Mouse (Mus musculus) midbrain, embryonic 11.5 days (tissue): ENCODE measurements around the gene Tkt. TPM values are rescaled to one million over a fixed set of nuclear protein-coding genes. Genes with fewer than 3 reads are reported as not detected.

ENCODE experiments used
- ATAC-seq: fragments of 200-750 bp; cut with Nextera tagmentation; 2 replicates; pipeline ENCODE4 v1.8.0; 2017; ENCODE audit warnings: moderate TSS enrichment, moderate library complexity; ENCODE audit not compliant: low FRiP score
- DNase-seq: peaks from one replicate; pipeline ENCODE4 v3.0.0; 2015; ENCODE audit warnings: low spot score; ENCODE audit errors: missing footprints
- H3K27ac ChIP-seq: fragments of 300-500 bp; sonication (generic); 2 replicates; pipeline ENCODE4 v1.5.1; 2014; ENCODE audit warnings: low read depth, low read length
- H3K27me3 ChIP-seq: fragments of 300-500 bp; sonication (generic); 2 replicates; pipeline ENCODE4 v1.6.1; 2014; ENCODE audit warnings: mild to moderate bottlenecking, low read length, moderate library complexity, mixed read lengths; ENCODE audit not compliant: control insufficient read depth, insufficient read depth
- H3K36me3 ChIP-seq: fragments of 300-500 bp; sonication (generic); 2 replicates; pipeline ENCODE4 v1.6.1; 2014; ENCODE audit warnings: mild to moderate bottlenecking, low read length, moderate library complexity, mixed read lengths; ENCODE audit not compliant: control insufficient read depth, insufficient read depth
- H3K4me1 ChIP-seq: fragments of 300-500 bp; sonication (generic); 2 replicates; pipeline ENCODE4 v1.6.1; 2014; ENCODE audit warnings: low read length; ENCODE audit not compliant: control insufficient read depth, insufficient read depth
- H3K4me2 ChIP-seq: fragments of 300-500 bp; sonication (generic); 2 replicates; pipeline ENCODE4 v1.6.1; 2014; ENCODE audit warnings: mild to moderate bottlenecking, moderate library complexity
- H3K4me3 ChIP-seq: fragments of 300-500 bp; sonication (generic); 2 replicates; pipeline ENCODE4 v1.5.1; 2014; ENCODE audit warnings: low read depth, low read length
- H3K9ac ChIP-seq: fragments of 300-500 bp; sonication (generic); 2 replicates; pipeline ENCODE4 v1.6.1; 2014; ENCODE audit warnings: low read length
- H3K9me3 ChIP-seq: fragments of 300-500 bp; sonication (generic); 2 replicates; pipeline ENCODE4 v1.6.1; 2016; ENCODE audit warnings: low read length; ENCODE audit not compliant: control insufficient read depth
- WGBS: fragments of 180-500 bp; shearing (Covaris S2); extraction: QIAGEN DNeasy Blood & Tissue Kit; methylation state at CpG from one replicate; pipeline ENCODE4 v1.1.7; 2014; 5-methylcytosine and 5-hydroxymethylcytosine counted together
- microRNA-seq: library from miRNA; unstranded; fragments of <30 nt; microRNA quantifications from one replicate; pipeline ENCODE4, GENCODE M21; 2017
- polyA plus RNA-seq: library from polyadenylated mRNA; unstranded; fragments of >200 nt; fragmentation: Nextera tagmentation; extraction: Ambion mirVana; gene quantifications from 2 replicates; pipeline ENCODE4 v1.2.1, GENCODE M21; 2014

Gene Tkt
- polyA plus RNA-seq, 1 experiment from 2014 or later: 154 TPM

DNA sequence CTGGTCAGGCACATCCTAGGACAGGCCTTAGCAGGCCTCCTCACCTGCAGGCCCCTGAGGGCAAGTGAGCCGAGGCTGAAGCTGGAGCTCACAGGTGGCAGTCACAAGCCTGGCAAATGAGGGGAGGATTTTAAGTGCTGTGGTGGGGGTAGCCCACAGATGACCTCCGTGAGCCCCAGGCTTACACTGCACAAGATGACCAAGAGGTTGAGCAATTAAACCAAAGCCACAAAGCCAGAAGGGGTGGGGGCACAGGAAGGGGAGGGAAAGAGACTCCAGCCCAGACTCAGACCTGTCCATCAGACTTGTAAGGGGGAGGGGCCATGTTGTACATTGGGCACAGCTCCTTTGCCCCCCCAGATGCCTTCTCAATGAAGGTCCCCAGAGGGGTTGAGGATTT, 68.6 kb downstream of the Tkt start:
- 74% methylated on average over 2 of the region's 2 CpGs for WGBS
- no peak overlapping the region for H3K4me3 ChIP-seq
- no peak for ATAC-seq

DNA sequence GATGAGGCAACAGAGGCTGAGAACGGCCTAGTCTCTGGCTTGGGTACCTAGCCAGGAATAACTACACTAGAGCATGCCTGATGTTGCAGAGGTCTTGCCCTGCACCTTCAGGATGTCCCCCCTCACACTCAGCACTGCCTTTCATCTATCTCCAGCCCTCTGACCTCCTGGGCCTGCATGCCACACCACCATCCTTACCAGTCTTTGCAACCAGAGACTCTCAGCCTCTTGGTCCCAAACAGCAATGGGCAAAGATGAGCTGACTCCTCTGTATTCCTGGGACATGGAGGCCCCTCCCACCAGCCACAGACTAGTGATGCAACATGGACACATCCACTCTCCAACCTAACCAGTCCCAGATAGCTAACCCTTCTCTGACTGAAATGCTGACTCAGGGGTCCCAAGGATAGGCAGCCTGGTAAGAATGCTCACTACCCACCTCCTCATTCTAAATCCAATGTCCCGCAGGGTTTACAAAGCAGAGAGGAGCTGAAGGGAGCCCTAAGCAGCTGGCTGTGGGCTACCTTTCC, 70.7 kb downstream of the Tkt start:
- H3K36me3 ChIP-seq: no peaks in the 10 kb centered on the region
- H3K9ac ChIP-seq: no peak overlapping the region
- H3K9me3 ChIP-seq: no peaks in the 10 kb centered on the region
- WGBS: 81% methylated on average over 2 of the region's 2 CpGs
- no peak overlapping the region for H3K4me2 ChIP-seq
- DNase-seq (no peak), ATAC-seq (no peak)
- H3K27me3 ChIP-seq: no peaks in the 10 kb centered on the region
- 0 out of 2 replicates have a peak, but pooled peaks cover 2% of the 10 kb centered on the region for H3K4me1 ChIP-seq
- H3K27ac ChIP-seq: no peak overlapping the region
- H3K4me3 ChIP-seq: no peak overlapping the region

More for the DNA sequence above, 68.6 kb downstream of the Tkt start:
- Histone ChIP-seq H3K4me2 (no peak overlapping the region), H3K27ac (no peak overlapping the region), H3K9me3 (no peaks in the 10 kb centered on the region), H3K36me3 (no peaks in the 10 kb centered on the region), H3K4me1 (no peaks in the 10 kb centered on the region; the same call in 1 of the 2 replicates), H3K27me3 (no peaks in the 10 kb centered on the region), H3K9ac (no peak overlapping the region)
- no peak for DNase-seq

DNA sequence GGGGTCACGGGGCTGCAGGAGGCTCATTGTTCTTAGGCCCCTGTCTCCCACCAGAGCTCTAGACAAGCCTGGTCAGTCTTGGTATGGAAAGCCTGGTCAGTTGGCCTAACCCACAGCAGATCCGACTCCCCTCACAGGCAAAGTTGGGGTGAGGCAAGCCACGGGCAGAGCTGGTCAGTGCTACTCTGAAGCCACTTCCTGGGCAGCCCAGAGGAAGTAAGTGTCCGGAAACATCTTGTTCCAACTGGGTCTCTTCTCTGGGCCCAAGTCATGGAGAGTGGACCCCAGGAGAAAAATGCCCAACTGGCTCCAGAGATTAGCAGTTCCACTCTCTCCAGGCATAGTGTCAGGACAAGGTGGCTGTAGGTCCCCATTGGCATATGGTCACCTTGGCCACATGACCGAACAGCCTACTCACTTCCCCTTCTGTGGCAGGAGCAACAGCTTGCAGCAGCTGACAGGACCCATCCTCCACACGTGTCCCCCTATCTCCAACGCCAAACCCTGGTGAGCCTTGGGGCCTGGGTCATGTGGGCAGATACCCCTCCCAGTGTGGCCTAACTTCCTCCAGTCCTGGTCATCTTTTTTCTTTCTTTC, 71.9 kb downstream of the Tkt start:
- Histone ChIP-seq H3K4me1 (peaks cover 5% of the 10 kb centered on the region; the same call in 1 of the 2 replicates), H3K27ac (no peak overlapping the region), H3K9me3 (no peaks in the 10 kb centered on the region), H3K27me3 (no peaks in the 10 kb centered on the region), H3K9ac (no peak overlapping the region), H3K4me2 (no peak overlapping the region), H3K4me3 (no peak overlapping the region), H3K36me3 (no peaks in the 10 kb centered on the region)
- WGBS: 81% methylated on average over 7 of the region's 7 CpGs
- no peak for ATAC-seq
- no peak for DNase-seq

DNA sequence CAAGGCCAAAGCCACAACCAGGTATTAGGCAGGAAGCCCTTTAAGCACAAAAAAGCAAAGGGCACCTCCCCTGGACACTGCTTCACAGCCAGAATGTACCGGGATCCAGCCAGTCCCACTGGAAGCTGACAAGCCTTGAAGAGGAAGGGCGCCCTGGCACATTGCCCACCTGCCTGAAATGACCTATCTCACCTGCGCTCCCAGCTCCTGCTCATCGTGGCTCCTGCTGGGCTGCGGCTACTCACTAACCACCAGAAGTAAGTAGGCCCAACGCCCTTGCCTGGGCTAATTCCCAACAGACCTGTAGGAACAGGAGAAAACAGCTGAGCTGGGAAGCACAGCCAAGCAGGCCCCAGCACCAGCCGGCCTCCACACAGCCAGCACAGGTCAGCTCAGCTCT, 74.0 kb downstream of the Tkt start:
- 86% methylated on average over 7 of the region's 7 CpGs for WGBS
- H3K9me3 ChIP-seq: no peaks in the 10 kb centered on the region
- no peak for DNase-seq
- no peak overlapping the region for H3K9ac ChIP-seq
- H3K4me2 ChIP-seq: no peak overlapping the region
- no peak for ATAC-seq
- H3K4me3 ChIP-seq: no peak overlapping the region
- H3K36me3 ChIP-seq: no peaks in the 10 kb centered on the region
- peaks cover 18% of the 10 kb centered on the region for H3K4me1 ChIP-seq
- H3K27me3 ChIP-seq: peaks cover 9% of the 10 kb centered on the region
- H3K27ac ChIP-seq: no peak overlapping the region

DNA sequence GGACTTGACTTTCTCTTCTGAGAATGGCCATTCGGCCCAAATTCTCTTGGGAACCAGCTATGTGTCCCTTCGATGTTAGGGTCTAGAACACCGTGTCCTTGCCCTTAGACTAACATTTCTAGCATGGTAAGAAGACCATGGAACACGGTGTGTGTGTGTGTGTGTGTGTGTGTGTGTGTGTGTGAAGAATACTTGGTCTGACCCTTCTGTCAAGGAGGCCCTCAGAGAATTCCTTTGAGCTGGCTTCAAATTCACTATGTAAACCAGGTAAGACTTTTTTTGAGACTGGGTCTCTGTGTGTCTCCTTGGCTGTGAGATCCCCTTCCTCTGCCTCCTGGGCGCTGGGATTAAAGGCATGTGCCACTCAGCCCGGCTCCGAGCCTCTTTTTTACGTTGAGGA, 74.4 kb downstream of the Tkt start:
- no peaks in the 10 kb centered on the region for H3K36me3 ChIP-seq
- no peak for DNase-seq
- no peaks in the 10 kb centered on the region for H3K9me3 ChIP-seq
- H3K9ac ChIP-seq: no peak overlapping the region
- no peak for ATAC-seq
- H3K4me2 ChIP-seq: no peak overlapping the region
- peaks cover 9% of the 10 kb centered on the region for H3K27me3 ChIP-seq
- H3K4me1 ChIP-seq: peaks cover 18% of the 10 kb centered on the region
- 87% methylated on average over 8 of the region's 8 CpGs for WGBS
- no peak overlapping the region for H3K4me3 ChIP-seq
- H3K27ac ChIP-seq: no peak overlapping the region

Small RNA genes within 50 kb of the gene (microRNA-seq; reads per million reads assigned to microRNA genes)
- 4.9 reads per million, percentile 23 among the genes with 10 or more reads in this experiment for gene Mir3076

Other genes starting within 250 kb of the Tkt start
- gene Dcp1a, start 68.8 kb upstream of the Tkt start, polyA plus RNA-seq: 25.2 and 25.3 TPM in 2 replicates
- 0.89 and 1.0 TPM in 2 replicates for gene Cacna1d, start 56.9 kb upstream of the Tkt start, polyA plus RNA-seq
- 17.6 and 20.1 TPM in 2 replicates for gene Prkcd, start 77.9 kb downstream of the Tkt start, polyA plus RNA-seq
- 11.0 and 12.3 TPM in 2 replicates for gene Rft1, start 106.0 kb downstream of the Tkt start, polyA plus RNA-seq
- 22.0 and 24.5 TPM in 2 replicates for gene Sfmbt1, start 166.5 kb downstream of the Tkt start, polyA plus RNA-seq